Comparison of ENCODE assay signal across 8 mouse cellular contexts in the genomic region with DNA sequence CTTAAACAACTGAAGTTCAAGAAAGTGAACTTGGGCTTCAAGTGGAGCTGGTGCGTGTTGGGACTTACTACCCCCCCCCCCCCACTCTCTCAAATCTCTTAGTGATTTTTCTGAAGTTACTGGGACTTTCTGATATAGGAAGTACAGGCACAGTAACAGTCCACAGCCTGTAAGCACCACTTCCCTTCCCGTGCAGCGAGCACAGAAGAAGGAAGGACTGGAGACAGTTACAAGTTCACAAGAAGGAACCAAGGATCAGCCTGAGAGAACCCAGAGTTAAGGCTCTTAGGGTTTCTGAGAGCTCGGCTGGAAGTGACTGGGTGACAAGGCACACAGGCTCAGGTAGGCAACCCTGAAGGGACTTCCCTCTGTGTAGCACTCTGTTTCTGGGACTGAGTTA. TPM values are rescaled to one million over a fixed set of nuclear protein-coding genes. Genes with fewer than 3 reads are reported as not detected.
DNase-seq lines count a peak whose midpoint lies in the region; ATAC-seq and TF ChIP-seq lines count a peak whose summit lies in the region.
"Not testable (repeated sequence)": the region's sequence is repeated elsewhere in the genome, so short reads cannot be mapped to it uniquely, and the experiment has no call there.
"Had no signal": no experiment of that assay in that cellular context is flagged by ENCODE, and none has a peak within 500 bp of the region (broad histone marks: within the 10 kb centered on the region; RNA-seq: fewer than 3 reads in every experiment).

A gene (plus strand): TSS at position 152 of the 400 bp plus-strand sequence.

- not testable (repeated sequence) for H3K4me2 ChIP-seq in stomach, postnatal 0 days (replicated peaks; ENCODE audit: low read depth)

- peak; percentile 59 for ATAC-seq in common myeloid progenitor, adult 5-6 weeks (replicated peaks; ENCODE audit: low read depth, poor library complexity, severe bottlenecking)
- ATAC-seq in stomach, postnatal 0 days (ENCODE audit: low FRiP score, low TSS enrichment): not testable (repeated sequence)

- not testable (repeated sequence) for H3K4me3 ChIP-seq in stomach, postnatal 0 days (ENCODE audit: low read depth, low read length)

- H3K36me3 ChIP-seq in stomach, postnatal 0 days (ENCODE audit: control insufficient read depth, insufficient read depth, low read length): not testable (repeated sequence)

- not testable (repeated sequence) for TF ChIP-seq CTCF in stomach, postnatal 0 days (IDR thresholded peaks at IDR 0.05; ENCODE audit: low read depth)

- TF ChIP-seq EP300 in stomach, postnatal 0 days (optimal IDR thresholded peaks at IDR 0.05): not testable (repeated sequence)

- not testable (repeated sequence) for H3K9me3 ChIP-seq in stomach, postnatal 0 days (ENCODE audit: control insufficient read depth, low read length)

- H3K27me3 ChIP-seq in stomach, postnatal 0 days (ENCODE audit: control insufficient read depth, insufficient read depth, low read length): not testable (repeated sequence)

- not testable (repeated sequence) for H3K27ac ChIP-seq in stomach, postnatal 0 days (replicated peaks)

- WGBS in stomach, postnatal 0 days: 81% methylated on average over 4 of the region's 4 CpGs

- not testable (repeated sequence) for H3K9ac ChIP-seq in stomach, postnatal 0 days (ENCODE audit: low read length)

- DNase-seq in adrenal gland, adult 18-20 months (ENCODE audit: low spot score in 2 of 2); stomach, postnatal 0 days (ENCODE audit: low spot score): not testable (repeated sequence)
- DNase-seq in heart, adult 11 months: peak; percentile 95
- peak; percentile 5 for DNase-seq in liver
- DNase-seq in lung, postnatal 25 days (ENCODE audit: low spot score): peak; percentile 12
- DNase-seq in naive thymus-derived CD4-positive, alpha-beta T cell, adult 2 months (ENCODE audit: low read depth): peak; percentile 50

- not testable (repeated sequence) for H3K4me1 ChIP-seq in stomach, postnatal 0 days (replicated peaks; ENCODE audit: control insufficient read depth, insufficient read depth)

RNA-seq across cellular contexts. Expression of the gene that starts here (rescaled TPM):
- 10 to 100 TPM; 14.6 to 21.3 TPM for total RNA-seq in adrenal gland, adult 18-20 months (2021)
- 108 and 113 TPM in 2 replicates for total RNA-seq in common myeloid progenitor, adult 5-6 weeks (2017)
- 9.6 and 10.5 TPM in 2 replicates for polyA plus RNA-seq in stomach, postnatal 0 days (2015; fragmentation: Nextera tagmentation; extraction: Ambion mirVana)
- polyA plus RNA-seq: C2C12 had no signal
